Mouse (Mus musculus) liver, embryonic 12.5 days (tissue): ENCODE data around the gene Hirip3. TPM values are rescaled to one million over a fixed set of nuclear protein-coding genes. Genes with fewer than 3 reads are reported as not detected.
"Not testable (repeated sequence)": the region's sequence is repeated elsewhere in the genome, so short reads cannot be mapped to it uniquely, and the experiment has no call there.

ENCODE experiments used
- ATAC-seq: fragments of 200-750 bp; cut with Nextera tagmentation; 2 replicates; pipeline ENCODE4 v1.8.0; 2017; ENCODE audit warnings: moderate number of reproducible peaks, mild to moderate bottlenecking, moderate library complexity
- H3K27ac ChIP-seq: fragments of 300-500 bp; sonication (generic); 2 replicates; pipeline ENCODE4 v1.5.1; 2016; ENCODE audit warnings: mild to moderate bottlenecking
- H3K27me3 ChIP-seq: fragments of 300-500 bp; sonication (generic); replicated peaks from 2 replicates; pipeline ENCODE4 v1.6.1; 2016; ENCODE audit warnings: mild to moderate bottlenecking, moderate library complexity
- H3K36me3 ChIP-seq: fragments of 300-500 bp; sonication (generic); 2 replicates; pipeline ENCODE4 v1.6.1; 2016; ENCODE audit warnings: mild to moderate bottlenecking, moderate library complexity
- H3K4me1 ChIP-seq: fragments of 300-500 bp; sonication (generic); 2 replicates; pipeline ENCODE4 v1.6.1; 2016
- H3K4me2 ChIP-seq: fragments of 300-500 bp; sonication (generic); 2 replicates; pipeline ENCODE4 v1.6.1; 2016; ENCODE audit warnings: mild to moderate bottlenecking, moderate library complexity
- H3K4me3 ChIP-seq: fragments of 300-500 bp; sonication (generic); 2 replicates; pipeline ENCODE4 v1.5.1; 2016; ENCODE audit warnings: mild to moderate bottlenecking, moderate library complexity
- H3K9ac ChIP-seq: fragments of 300-500 bp; sonication (generic); 2 replicates; pipeline ENCODE4 v1.6.1; 2016; ENCODE audit warnings: mild to moderate bottlenecking, moderate library complexity
- H3K9me3 ChIP-seq: fragments of 300-500 bp; sonication (generic); replicated peaks from 2 replicates; pipeline ENCODE4 v1.6.1; 2016; ENCODE audit warnings: mild to moderate bottlenecking, moderate library complexity
- WGBS: fragments of 180-500 bp; shearing (Covaris S2); methylation state at CpG from one replicate; pipeline ENCODE4 v1.1.7; 2016; ENCODE audit not compliant: insufficient replicate concordance; 5-methylcytosine and 5-hydroxymethylcytosine counted together
- polyA plus RNA-seq: library from polyadenylated mRNA; unstranded; fragments of >200 nt; fragmentation: Nextera tagmentation; extraction: Ambion mirVana; gene quantifications from 2 replicates; pipeline ENCODE4 v1.2.1, GENCODE M21; 2016

The Hirip3 gene
- polyA plus RNA-seq, 1 experiment from 2014 or later: 22.0 TPM

DNA sequence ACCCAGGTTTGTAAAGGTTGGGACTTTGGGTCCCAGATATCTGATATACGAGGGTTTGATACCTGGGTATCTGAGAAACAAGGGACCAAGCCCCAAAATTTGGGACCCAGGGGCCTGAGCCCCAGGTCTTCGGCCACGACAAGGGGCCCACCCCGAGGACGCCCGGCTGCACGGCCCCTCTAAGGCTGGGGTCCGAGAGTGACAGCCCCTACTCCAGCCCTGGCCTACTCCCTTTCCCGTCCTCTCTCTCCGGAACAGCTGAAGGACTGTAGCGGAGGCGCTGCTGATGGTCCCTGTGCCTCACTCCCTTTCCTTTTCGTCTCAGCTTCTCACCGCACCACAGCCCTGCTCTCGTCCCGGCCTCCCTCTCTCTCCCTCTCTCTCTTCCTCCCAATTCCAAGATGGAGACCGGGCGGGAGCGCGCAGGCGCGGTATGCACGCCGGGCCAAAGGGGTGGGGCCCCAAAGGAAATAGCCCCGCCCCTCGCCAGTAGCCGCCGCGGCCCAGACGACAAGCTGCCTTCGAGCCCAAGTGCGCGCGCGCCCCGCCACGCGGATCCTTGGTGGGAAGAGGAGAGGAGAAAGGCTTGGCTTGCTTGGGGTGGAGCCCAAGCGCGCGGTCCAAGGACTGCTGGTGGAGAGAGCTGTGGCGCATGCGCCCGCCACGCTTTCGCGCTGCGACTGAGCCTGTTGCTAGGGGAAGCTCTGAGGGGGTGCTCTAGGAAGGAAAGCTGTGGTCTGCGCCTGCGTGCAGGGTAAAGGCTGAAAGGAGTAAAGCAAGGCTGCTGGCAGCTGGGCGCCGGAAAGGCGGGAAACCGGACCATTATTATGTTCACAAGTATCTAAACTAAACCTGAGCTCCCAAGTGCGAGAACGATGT lies 22.8 kb downstream of the Hirip3 start, which contains the start of gene Taok2:
Taok2 (minus strand) TSS at position 418 of the 879 bp plus-strand sequence.
- Histone ChIP-seq H3K4me1 (peaks cover 43% of the 10 kb centered on the region), H3K9me3 (no peaks in the 10 kb centered on the region), H3K4me3 (peak within 1 kb of the TSS; percentile 79), H3K27me3 (no peaks in the 10 kb centered on the region), H3K36me3 (peaks cover 31% of the 10 kb centered on the region), H3K9ac (peak within 1 kb of the TSS; percentile 88), H3K27ac (peak within 1 kb of the TSS; percentile 90), H3K4me2 (peak within 1 kb of the TSS; percentile 96)
- under 1% methylated on average over 56 of the region's 56 CpGs for WGBS
- ATAC-seq: peak; percentile 95

- no peak overlapping the region for H3K27ac ChIP-seq
- 77% methylated on average over 5 of the region's 5 CpGs for WGBS
- no peak overlapping the region for H3K4me3 ChIP-seq
- no peak for ATAC-seq
- H3K9me3 ChIP-seq: no peaks in the 10 kb centered on the region
- H3K4me2 ChIP-seq: no peak overlapping the region
- 0 out of 2 replicates have a peak overlapping the region, but pooled peaks have one; percentile 0 for H3K9ac ChIP-seq
- H3K27me3 ChIP-seq: no peaks in the 10 kb centered on the region
- H3K4me1 ChIP-seq: peaks cover 27% of the 10 kb centered on the region
- H3K36me3 ChIP-seq: peaks cover 22% of the 10 kb centered on the region
Observed at GRCm38 (mm10) chr7:126887281-126887680, 25.5 kb downstream of the Hirip3 start.

DNA sequence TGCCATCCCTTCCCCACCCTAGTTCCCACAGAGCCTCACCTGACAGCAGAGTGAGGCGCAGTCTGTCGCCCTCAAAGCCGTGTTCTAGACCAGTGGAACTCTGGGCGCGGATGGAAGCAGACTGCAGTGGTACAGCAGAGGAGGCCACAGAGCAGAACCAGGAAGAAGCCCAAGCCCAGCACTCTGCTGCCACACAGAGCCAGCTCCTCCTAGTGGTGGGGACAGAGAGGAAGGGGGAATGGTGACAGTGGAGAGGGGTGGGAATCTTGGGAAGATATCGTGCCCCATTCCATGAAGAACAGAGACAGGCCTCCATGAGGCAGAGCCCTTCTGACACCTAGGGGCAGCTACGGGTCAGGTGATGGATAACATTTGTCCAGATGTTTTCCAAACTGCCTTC lies 27.1 kb downstream of the Hirip3 start:
- no peak for ATAC-seq
- 49% methylated on average over 7 of the region's 7 CpGs for WGBS
- Histone ChIP-seq H3K4me2 (no peak overlapping the region), H3K4me1 (peaks cover 11% of the 10 kb centered on the region), H3K27me3 (no peaks in the 10 kb centered on the region), H3K4me3 (no peak overlapping the region), H3K27ac (no peak overlapping the region), H3K36me3 (peaks cover 18% of the 10 kb centered on the region), H3K9ac (no peak overlapping the region), H3K9me3 (no peaks in the 10 kb centered on the region)

DNA sequence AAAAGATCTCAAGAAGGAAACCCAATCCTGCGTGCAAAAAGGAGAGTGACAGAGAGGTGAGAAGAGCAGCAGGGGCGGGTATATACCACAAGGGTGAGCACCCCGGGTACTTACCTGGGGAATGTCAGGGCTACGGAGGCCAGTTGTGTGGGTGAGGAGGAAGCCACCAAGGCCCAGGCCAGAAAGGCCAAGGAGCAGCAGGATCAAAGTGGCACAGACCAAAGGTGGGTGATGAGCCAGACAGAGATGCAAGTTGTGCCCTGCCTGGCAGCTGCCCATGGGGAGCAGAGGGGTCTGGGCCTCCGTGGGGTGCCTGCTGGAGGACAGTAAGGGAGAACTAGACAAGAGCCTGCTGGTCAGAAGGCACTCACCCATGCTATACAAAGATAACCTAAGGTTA lies 35.1 kb downstream of the Hirip3 start:
- no peaks in the 10 kb centered on the region for H3K27me3 ChIP-seq
- peak overlapping the region; percentile 84 for H3K4me2 ChIP-seq
- H3K36me3 ChIP-seq: peaks cover under 1% of the 10 kb centered on the region; the same call in 1 of the 2 replicates
- ATAC-seq: no peak
- peaks cover 19% of the 10 kb centered on the region for H3K4me1 ChIP-seq
- H3K9me3 ChIP-seq: no peaks in the 10 kb centered on the region
- peak overlapping the region; percentile 73 for H3K27ac ChIP-seq
- peak overlapping the region; percentile 73 for H3K4me3 ChIP-seq
- 70% methylated on average over 5 of the region's 5 CpGs for WGBS
- peak overlapping the region; percentile 79 for H3K9ac ChIP-seq

GRCm38 (mm10) chr7:126897390-126898101 lies 35.8 kb downstream of the Hirip3 start:
- no peaks in the 10 kb centered on the region for H3K9me3 ChIP-seq
- peaks cover 19% of the 10 kb centered on the region for H3K4me1 ChIP-seq
- peak overlapping the region; percentile 79 for H3K9ac ChIP-seq
- peak; percentile 67 for ATAC-seq
- H3K27me3 ChIP-seq: no peaks in the 10 kb centered on the region
- H3K36me3 ChIP-seq: no peaks in the 10 kb centered on the region
- H3K4me2 ChIP-seq: peak overlapping the region; percentile 84
- 9% methylated on average over 16 of the region's 16 CpGs for WGBS
- H3K4me3 ChIP-seq: peak overlapping the region; percentile 73
- H3K27ac ChIP-seq: peak overlapping the region; percentile 73

DNA sequence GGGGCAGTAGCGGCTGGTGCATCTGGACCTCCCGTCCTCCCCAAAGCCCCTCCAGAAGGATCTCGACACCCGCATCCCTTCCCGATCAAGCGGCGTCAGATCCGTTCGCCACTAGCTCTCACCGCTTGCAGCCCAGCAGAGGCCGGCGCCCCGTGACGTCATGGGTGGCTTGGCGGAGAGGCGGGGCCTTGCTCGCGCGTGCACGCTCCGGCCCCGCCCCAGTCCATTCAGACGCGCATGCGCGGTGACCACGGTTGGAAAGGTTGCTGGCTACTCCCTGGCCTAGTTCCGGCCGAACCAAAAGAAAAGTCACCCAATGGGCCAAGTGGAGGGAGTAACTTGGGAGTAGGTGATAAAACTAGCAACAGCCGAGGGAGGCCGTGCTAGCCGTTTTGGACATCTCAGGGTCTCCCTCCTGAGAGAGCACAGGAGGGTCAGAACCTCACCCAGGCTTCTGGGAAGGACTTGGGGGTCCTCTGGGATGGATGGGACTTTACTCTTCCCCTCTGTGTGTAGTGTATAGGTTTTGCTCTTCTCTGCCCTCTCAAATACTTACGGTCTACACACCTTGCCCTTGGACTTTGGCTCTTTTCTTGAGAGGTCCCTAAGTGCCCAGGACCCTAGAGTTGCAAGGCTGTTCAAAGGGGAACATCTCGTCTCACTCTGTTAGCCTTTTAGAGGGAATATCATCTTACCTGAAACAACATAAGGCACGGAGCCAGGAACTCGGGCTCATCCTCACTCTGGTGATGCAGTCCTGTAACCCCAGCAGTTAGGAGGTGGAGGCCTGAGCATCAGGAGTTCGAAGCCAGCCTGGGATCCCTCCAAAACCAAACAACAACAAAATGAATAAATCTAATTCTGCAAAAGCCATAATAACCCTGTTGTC lies 36.6 kb downstream of the Hirip3 start:
- H3K36me3 ChIP-seq: no peaks in the 10 kb centered on the region
- peak overlapping the region; percentile 79 for H3K9ac ChIP-seq
- no peaks in the 10 kb centered on the region for H3K9me3 ChIP-seq
- peak overlapping the region; percentile 73 for H3K4me3 ChIP-seq
- peak overlapping the region; percentile 84 for H3K4me2 ChIP-seq
- ATAC-seq: peak; percentile 95
- H3K27me3 ChIP-seq: no peaks in the 10 kb centered on the region
- H3K4me1 ChIP-seq: peaks cover 19% of the 10 kb centered on the region
- peak overlapping the region; percentile 73 for H3K27ac ChIP-seq
- 11% methylated on average over 37 of the region's 37 CpGs for WGBS

DNA sequence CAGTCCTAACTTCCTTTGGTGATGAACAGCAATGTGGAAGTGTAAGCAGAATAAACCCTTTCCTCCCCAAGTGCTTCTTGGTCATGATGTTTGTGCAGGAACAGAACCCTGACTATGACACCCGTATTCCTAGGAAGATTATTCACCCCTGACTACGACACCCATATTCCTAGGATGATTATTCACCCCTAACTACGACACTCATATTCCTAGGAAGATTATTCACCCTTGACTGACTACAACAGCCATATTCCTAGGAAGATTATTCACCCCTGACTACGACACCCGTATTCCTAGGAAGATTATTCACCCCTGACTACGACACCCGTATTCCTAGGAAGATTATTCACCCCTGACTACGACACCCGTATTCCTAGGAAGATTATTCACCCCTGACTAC lies 38.0 kb downstream of the Hirip3 start:
- H3K4me1 ChIP-seq: peaks cover 19% of the 10 kb centered on the region
- H3K27ac ChIP-seq, H3K4me2 ChIP-seq, H3K9me3 ChIP-seq, H3K9ac ChIP-seq, H3K27me3 ChIP-seq, H3K4me3 ChIP-seq, ATAC-seq, H3K36me3 ChIP-seq: not testable (repeated sequence)
- WGBS: 74% methylated on average over 8 of the region's 9 CpGs

- H3K9me3 ChIP-seq: no peaks in the 10 kb centered on the region
- H3K4me2 ChIP-seq: no peak overlapping the region
- no peaks in the 10 kb centered on the region for H3K36me3 ChIP-seq
- no peaks in the 10 kb centered on the region for H3K27me3 ChIP-seq
- H3K9ac ChIP-seq: no peak overlapping the region
- 45% methylated on average over 3 of the region's 3 CpGs for WGBS
- H3K4me1 ChIP-seq: peaks cover 8% of the 10 kb centered on the region
- ATAC-seq: no peak
- no peak overlapping the region for H3K27ac ChIP-seq
- no peak overlapping the region for H3K4me3 ChIP-seq
Observed at GRCm38 (mm10) chr7:126905590-126905989, 43.8 kb downstream of the Hirip3 start.

- no peak overlapping the region for H3K9ac ChIP-seq
- 63% methylated on average over 3 of the region's 3 CpGs for WGBS
- no peak overlapping the region for H3K27ac ChIP-seq
- ATAC-seq: no peak
- no peaks in the 10 kb centered on the region for H3K36me3 ChIP-seq
- H3K4me2 ChIP-seq: no peak overlapping the region
- no peak overlapping the region for H3K4me3 ChIP-seq
- H3K27me3 ChIP-seq: peaks cover 3% of the 10 kb centered on the region; the same call in 1 of the 2 replicates
- no peaks in the 10 kb centered on the region for H3K9me3 ChIP-seq
- H3K4me1 ChIP-seq: no peaks in the 10 kb centered on the region
Observed at GRCm38 (mm10) chr7:126914844-126915243, 53.1 kb downstream of the Hirip3 start.
